Mouse (Mus musculus): ENCODE results near the gene Pfkfb2.

GRCm38 (mm10) chr1:130764027-130764461 lies 35.0 kb upstream of the Pfkfb2 start:
- TF ChIP-seq CTCF (IDR thresholded peaks at IDR 0.05; ENCODE audit: low read depth, low read length): no peak
- no peak for TF ChIP-seq GATA1 (IDR thresholded peaks at IDR 0.05; ENCODE audit: borderline replicate concordance, low read length)
- no peak for TF ChIP-seq POLR2AphosphoS5 (IDR thresholded peaks at IDR 0.05; ENCODE audit: insufficient replicate concordance, low read depth, low read length)
